Mouse (Mus musculus) thymus, adult 2 months (tissue): ENCODE results near the gene Pacrg.

Source experiments
- CTCF ChIP-seq: fragments of 200-500 bp; IDR thresholded peaks from 2 replicates; pipeline ENCODE4 v1.5.1; 2012; ENCODE audit warnings: mild to moderate bottlenecking, control low read depth, low read length, moderate library complexity, borderline replicate concordance; ENCODE audit not compliant: control insufficient read depth, poor library complexity, insufficient read depth; ENCODE audit errors: extremely low read depth
- POLR2A ChIP-seq: fragments of 200-500 bp; IDR thresholded peaks from 2 replicates; pipeline ENCODE4 v1.6.1; 2012; ENCODE audit warnings: mild to moderate bottlenecking, low read length, control low read depth, moderate library complexity; ENCODE audit not compliant: control insufficient read depth, poor library complexity, insufficient read depth; ENCODE audit errors: extremely low read depth

- TF ChIP-seq CTCF (no peak), POLR2A (no peak)
Observed at GRCm38 (mm10) chr17:10626299-10627095, 213.6 kb downstream of the Pacrg start.
